Mouse (Mus musculus) cerebellum, adult 9-11 months (tissue): ENCODE measurements around the gene Nt5c1a.

Source experiments
- DNase-seq: peaks from one replicate; pipeline ENCODE4 v3.0.0; 2022

The Nt5c1a gene

GRCm38 (mm10) chr4:123252214-123252613 is 50.9 kb downstream of the Nt5c1a start:
- no peak for DNase-seq

DNA sequence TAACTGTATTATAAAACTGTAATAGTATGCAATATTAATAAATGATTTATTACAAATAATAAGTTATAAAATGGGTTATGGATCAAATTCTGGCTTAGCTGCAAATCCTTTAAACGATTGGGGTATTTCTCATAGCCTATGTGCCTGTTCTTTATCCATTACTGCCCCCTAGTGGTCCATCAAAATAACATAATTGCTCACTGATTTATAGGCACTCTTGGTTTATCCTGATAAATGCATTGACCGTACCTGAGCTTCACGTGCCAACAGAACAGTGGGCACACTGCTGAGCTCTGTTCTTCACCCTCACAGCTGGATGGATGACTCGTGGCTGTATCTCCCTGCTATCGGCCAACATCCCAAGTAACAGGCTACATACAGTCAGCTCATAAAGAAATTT is 53.3 kb downstream of the Nt5c1a start:
- no peak for DNase-seq

DNA sequence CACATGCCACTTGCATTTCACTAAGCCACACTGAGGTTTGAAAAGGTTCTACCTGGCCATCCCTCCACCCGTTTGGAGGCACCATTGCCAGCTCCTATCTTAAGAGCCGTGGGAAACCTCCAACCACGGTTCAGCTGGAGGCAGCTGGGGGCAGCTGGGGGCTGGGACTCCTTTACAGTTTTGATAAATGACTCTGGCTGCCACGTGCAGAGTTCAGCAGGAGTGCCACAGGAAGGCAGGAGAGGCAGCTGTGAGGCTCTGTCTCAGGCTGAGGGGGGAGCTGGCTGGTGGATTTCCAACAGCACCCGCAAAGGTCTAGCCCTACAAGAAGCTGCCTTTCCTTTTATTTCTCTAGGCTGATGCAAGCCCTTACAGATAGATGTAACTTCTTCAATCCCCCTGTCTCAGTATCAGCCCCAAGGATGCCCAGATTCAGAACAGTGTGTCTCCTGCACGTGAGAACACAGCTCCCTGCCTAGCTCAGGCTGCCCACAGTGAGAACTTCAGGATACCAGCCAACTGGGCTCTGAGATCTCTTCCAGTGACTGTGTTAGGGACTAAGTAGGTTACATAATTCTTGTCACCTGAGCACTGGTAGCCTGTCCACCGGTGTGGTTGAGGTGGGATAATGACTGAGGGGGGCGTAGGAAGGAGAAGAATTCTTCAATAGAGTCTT is 58.9 kb downstream of the Nt5c1a start:
- no peak for DNase-seq

DNA sequence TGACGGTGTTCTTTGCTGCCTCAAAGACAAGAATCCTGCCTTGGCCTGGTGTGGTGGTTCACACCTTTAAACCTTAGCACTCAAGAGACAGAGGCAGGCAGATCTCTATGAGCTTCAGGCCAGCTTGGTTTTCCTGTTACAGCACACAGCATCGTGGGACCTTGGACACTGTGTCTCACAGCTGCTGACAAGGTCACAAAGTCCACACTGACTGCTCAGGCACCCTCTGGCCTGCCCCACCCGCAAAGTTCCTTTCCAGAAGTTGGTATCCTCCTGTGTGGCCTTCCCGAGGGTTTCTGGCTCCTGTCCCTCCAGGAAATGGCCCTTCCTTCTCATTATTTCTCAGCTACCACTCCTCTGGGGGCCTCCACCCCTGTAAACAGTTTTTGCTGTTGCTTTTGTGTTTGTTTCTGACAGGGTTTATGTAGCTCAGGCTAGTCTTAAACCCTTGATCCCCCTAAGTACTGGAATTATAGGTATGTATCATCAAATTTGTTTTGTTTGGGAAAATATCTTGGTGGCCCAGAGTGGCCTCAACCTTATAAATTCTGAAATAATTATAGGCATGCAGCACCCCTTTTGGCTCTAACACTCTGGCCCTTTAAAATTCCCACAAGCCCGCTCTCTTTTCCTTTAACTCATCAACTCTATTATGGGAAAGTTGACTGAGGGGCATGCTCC is 60.6 kb downstream of the Nt5c1a start, which contains the start of gene Pabpc4:
Gene Pabpc4, plus strand, starts transcription at position 631 of the 681 bp plus-strand sequence.
- no peak for DNase-seq
